Mouse (Mus musculus) cerebellum, adult 2 months (tissue): ENCODE measurements around the gene Gm42906.

Experiments used
- CTCF ChIP-seq: fragments of 200-500 bp; IDR thresholded peaks from 2 replicates; pipeline ENCODE4 v1.5.1; 2011; ENCODE audit warnings: low read depth, mild to moderate bottlenecking, control low read depth, low read length, moderate library complexity, borderline replicate concordance; ENCODE audit not compliant: insufficient read depth
- POLR2A ChIP-seq: fragments of 200-500 bp; IDR thresholded peaks from 2 replicates; pipeline ENCODE4 v1.6.1; 2011; ENCODE audit warnings: low read length, control low read depth, borderline replicate concordance; ENCODE audit not compliant: insufficient read depth

DNA sequence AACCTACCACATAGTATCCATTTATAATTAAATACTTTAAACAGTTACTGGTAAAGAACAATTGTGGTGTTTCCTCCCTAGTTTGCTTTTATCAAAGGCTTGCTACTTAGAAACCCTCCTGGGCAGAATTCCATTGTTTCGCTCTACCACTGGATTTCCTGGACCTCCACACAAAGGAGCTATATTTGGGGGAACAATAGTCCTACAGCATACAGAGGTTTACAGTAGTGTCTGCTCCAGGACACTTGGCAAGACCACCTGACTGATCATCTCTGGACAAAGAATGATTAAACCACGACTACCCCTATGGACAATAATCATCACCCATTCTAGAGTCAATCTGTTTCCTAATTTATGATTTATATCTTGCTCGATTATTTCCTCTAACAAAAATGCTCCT is 228.7 kb downstream of the Gm42906 start:
- no peak for TF ChIP-seq POLR2A
- TF ChIP-seq CTCF, result no peak
